Mouse (Mus musculus) right cerebral cortex, postnatal 36 days (tissue): Measurements from ENCODE around the gene Zbtb7a.
A peak's percentile ranks its signal among the peaks of the same experiment; 100 is the strongest.

Experiments used
- DNase-seq, 2 experiments: peaks; one replicate each; pipeline ENCODE4 v3.0.0; 2022; ENCODE audit warnings: low spot score in 2 of 2, mixed read lengths in 1 of 2

The Zbtb7a gene

GRCm38 (mm10) chr10:81190236-81190911 lies 55.4 kb downstream of the Zbtb7a start:
- no peak for DNase-seq

- no peak for DNase-seq
Observed at GRCm38 (mm10) chr10:81190912-81191321, 55.9 kb downstream of the Zbtb7a start.

- peak in 1 of 2 experiments; percentile 10 for DNase-seq
Observed at GRCm38 (mm10) chr10:81191342-81191982, 56.4 kb downstream of the Zbtb7a start.

GRCm38 (mm10) chr10:81192270-81192967 lies 57.4 kb downstream of the Zbtb7a start:
- peak; percentile 86 to 87 for DNase-seq

GRCm38 (mm10) chr10:81192968-81193501 lies 58.0 kb downstream of the Zbtb7a start:
- no peak for DNase-seq

- DNase-seq = no peak
Observed at GRCm38 (mm10) chr10:81193991-81194774, 59.2 kb downstream of the Zbtb7a start.

- no peak for DNase-seq
Observed at GRCm38 (mm10) chr10:81195300-81195699, 60.3 kb downstream of the Zbtb7a start.

- DNase-seq = no peak
Observed at GRCm38 (mm10) chr10:81196470-81197065, 61.5 kb downstream of the Zbtb7a start.

- DNase-seq = no peak
Observed at GRCm38 (mm10) chr10:81197305-81197704, 62.3 kb downstream of the Zbtb7a start.

GRCm38 (mm10) chr10:81198230-81198629 lies 63.2 kb downstream of the Zbtb7a start:
- no peak for DNase-seq

GRCm38 (mm10) chr10:81198990-81199389 lies 64.0 kb downstream of the Zbtb7a start:
- no peak for DNase-seq

GRCm38 (mm10) chr10:81200141-81200540 lies 65.1 kb downstream of the Zbtb7a start:
- no peak for DNase-seq

- no peak for DNase-seq
Observed at GRCm38 (mm10) chr10:81200605-81201287, 65.7 kb downstream of the Zbtb7a start.

GRCm38 (mm10) chr10:81201807-81202758 lies 67.1 kb downstream of the Zbtb7a start, which contains the start of gene Nmrk2:
Nmrk2 (minus strand) TSS chr10:81202051.
- no peak for DNase-seq
